Comparison of ENCODE assay signal across 13 mouse cellular contexts in the genomic region with DNA sequence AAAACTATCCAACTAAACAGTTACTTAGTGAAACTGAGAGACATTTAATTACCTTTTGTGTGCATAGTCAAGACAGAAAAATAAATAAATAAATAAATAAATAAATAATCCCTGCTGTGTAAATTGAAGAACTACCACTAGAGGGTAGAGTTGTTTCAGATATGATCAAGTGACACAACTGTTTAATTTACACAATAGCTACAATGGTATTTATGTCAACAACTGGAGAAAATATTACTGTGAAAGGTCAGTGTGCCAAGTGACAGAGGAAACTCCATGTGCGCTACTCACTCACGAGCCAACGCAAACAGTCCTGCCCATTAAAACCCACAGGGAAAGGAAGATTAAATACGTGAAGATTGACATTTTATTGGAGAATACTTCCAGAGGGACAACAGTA. TPM values are rescaled to one million over a fixed set of nuclear protein-coding genes. Genes with fewer than 3 reads are reported as not detected.
A peak's percentile ranks its signal among the peaks of the same experiment; 100 is the strongest.
DNase-seq lines count a peak whose midpoint lies in the region; ATAC-seq and TF ChIP-seq lines count a peak whose summit lies in the region.
"Had no signal": no experiment of that assay in that cellular context is flagged by ENCODE, and none has a peak within 500 bp of the region (broad histone marks: within the 10 kb centered on the region; RNA-seq: fewer than 3 reads in every experiment).

No protein-coding gene starts in this region.

- DNase-seq in gastrocnemius, adult 2 months = no peak
- no peak for DNase-seq in gastrocnemius, postnatal 25 days
- DNase-seq in layer of hippocampus, adult 2 months (ENCODE audit: low spot score in 2 of 2) = no peak
- DNase-seq in layer of hippocampus, adult 18-20 months (ENCODE audit: low spot score in 2 of 2) = no peak
- DNase-seq in A20 (ENCODE audit: low read depth, low spot score) (peak; percentile 3), Patski (ENCODE audit: low read depth, low spot score) (no peak)
- DNase-seq in left cerebral cortex, adult 11 months (ENCODE audit: low spot score) = no peak
- DNase-seq in layer of hippocampus, adult 8-10 months (ENCODE audit: low spot score in 2 of 2) = no peak
- DNase-seq: heart, postnatal 14 days; kidney, postnatal 10 days had no signal

- intact Hi-C loops in gastrocnemius, adult 2 months (cut with DNase I) = no loop called here

- peak; percentile 16 for TF ChIP-seq CTCF in gastrocnemius, adult 2 months (IDR thresholded peaks at IDR 0.05)
- peak; percentile 73 for TF ChIP-seq CTCF in layer of hippocampus, adult 2 months (conservative IDR thresholded peaks at IDR 0.05)
- peak; percentile 51 for TF ChIP-seq CTCF in Patski (IDR thresholded peaks at IDR 0.05)

- CTCF ChIA-PET in Patski (lab: Charles Lee) = interaction anchor here (1.2 to 1.4 kb wide), 2 partner anchors 11 to 71 kb away, joined by 3 to 5 read pairs; no protein-coding TSS in a partner anchor

- H3K27me3 ChIP-seq in Patski = peaks cover 12% of the 10 kb centered on the region

- POLR2A ChIA-PET in Patski (lab: Charles Lee) = no interaction called here

- no peak overlapping the region for H3K4me3 ChIP-seq in gastrocnemius, adult 2 months
- H3K4me3 ChIP-seq in layer of hippocampus, adult 2 months = no peak overlapping the region

- H3K27ac ChIP-seq in gastrocnemius, adult 2 months = no peak overlapping the region
- no peak overlapping the region for H3K27ac ChIP-seq in layer of hippocampus, adult 2 months
- H3K27ac ChIP-seq: liver, embryonic 14.5 days had no signal

- in situ Hi-C loops in Patski (cut with MboI; ENCODE audit: low pct_unique_long_range_greater_than_20kb) = loop anchor here (10.0 to 25.0 kb wide), 4 partner anchors 315 to 1498 kb away; partner anchors contain the start of genes Aven and Chrm5

- no peak for ATAC-seq in Patski

RNA-seq across cellular contexts. Expression of gene Ano3, which starts 38.8 kb away (rescaled TPM):
- under 1 TPM in 1 of 2 experiments, not detected in 1; 0.22 TPM for total RNA-seq in gastrocnemius, adult 2 months (2021)
- total RNA-seq in gastrocnemius, postnatal 25 days (2021) = under 1 TPM; 0.13 to 0.18 TPM
- 10 to 100 TPM; 77.4 to 82.5 TPM for total RNA-seq in layer of hippocampus, adult 2 months (2021)
- 10 to 100 TPM; 73.2 to 76.1 TPM for total RNA-seq in layer of hippocampus, adult 18-20 months (2021)
- polyA plus RNA-seq in Patski (2021) = not detected
- total RNA-seq in layer of hippocampus, adult 8-10 months (2022) = 10 to 100 TPM; 59.9 to 74.7 (median 67.6) TPM
- total RNA-seq: megakaryocyte progenitor cell, adult 5-6 weeks had no signal
- polyA plus RNA-seq: spleen, adult 2 months had no signal

Comparison
In these comparisons a context has a peak if more than half of its experiments do, and no peak if none do; other contexts are left out.
1. CTCF ChIP-seq: peak in every context shown above with its lines; median percentile 73 in layer of hippocampus, adult 2 months; 51 in Patski; 16 in gastrocnemius, adult 2 months.
2. RNA of gene Ano3, which starts 38.8 kb away (total RNA-seq): 77.4 to 82.5 TPM in layer of hippocampus, adult 2 months, 73.2 to 76.1 TPM in layer of hippocampus, adult 18-20 months and 59.9 to 74.7 TPM in layer of hippocampus, adult 8-10 months; 0.22 TPM in gastrocnemius, adult 2 months and 0.13 to 0.18 TPM in gastrocnemius, postnatal 25 days; every median in the first group is over 10 times any median in the second.